Mouse (Mus musculus) embryonic facial prominence, embryonic 12.5 days (tissue): ENCODE results near the gene Taf5l. TPM values are rescaled to one million over a fixed set of nuclear protein-coding genes. Genes with fewer than 3 reads are reported as not detected.

Source experiments
- ATAC-seq: fragments of 200-750 bp; cut with Nextera tagmentation; 2 replicates; pipeline ENCODE4 v1.8.0; 2017; ENCODE audit not compliant: insufficient number of reproducible peaks, insufficient read depth, low FRiP score, low TSS enrichment
- H3K27ac ChIP-seq: fragments of 300-500 bp; sonication (generic); 2 replicates; pipeline ENCODE4 v1.5.1; 2016; ENCODE audit warnings: mild to moderate bottlenecking
- H3K27me3 ChIP-seq: fragments of 300-500 bp; sonication (generic); 2 replicates; pipeline ENCODE4 v1.6.1; 2016; ENCODE audit warnings: mild to moderate bottlenecking, moderate library complexity
- H3K36me3 ChIP-seq: fragments of 300-500 bp; sonication (generic); 2 replicates; pipeline ENCODE4 v1.6.1; 2016; ENCODE audit warnings: mild to moderate bottlenecking
- H3K4me1 ChIP-seq: fragments of 300-500 bp; sonication (generic); 2 replicates; pipeline ENCODE4 v1.6.1; 2016
- H3K4me2 ChIP-seq: fragments of 300-500 bp; sonication (generic); replicated peaks from 2 replicates; pipeline ENCODE4 v1.6.1; 2016; ENCODE audit warnings: mild to moderate bottlenecking, moderate library complexity
- H3K4me3 ChIP-seq: fragments of 300-500 bp; sonication (generic); 2 replicates; pipeline ENCODE4 v1.5.1; 2016; ENCODE audit warnings: mild to moderate bottlenecking
- H3K9ac ChIP-seq: fragments of 300-500 bp; sonication (generic); 2 replicates; pipeline ENCODE4 v1.6.1; 2016; ENCODE audit warnings: mild to moderate bottlenecking, moderate library complexity
- H3K9me3 ChIP-seq: fragments of 300-500 bp; sonication (generic); 2 replicates; pipeline ENCODE4 v1.6.1; 2016; ENCODE audit warnings: mild to moderate bottlenecking, moderate library complexity
- WGBS: fragments of 180-500 bp; shearing (Covaris S2); methylation state at CpG from one replicate; pipeline ENCODE4 v1.1.7; 2016; 5-methylcytosine and 5-hydroxymethylcytosine counted together
- polyA plus RNA-seq: library from polyadenylated mRNA; unstranded; fragments of >200 nt; fragmentation: Nextera tagmentation; extraction: Ambion mirVana; gene quantifications from 2 replicates; pipeline ENCODE4 v1.2.1, GENCODE M21; 2016

The Taf5l gene
- polyA plus RNA-seq, 1 experiment from 2014 or later = 47.5 TPM

GRCm38 (mm10) chr8:124007829-124008228 lies 13.4 kb downstream of the Taf5l start:
- no peak for ATAC-seq
- Histone ChIP-seq H3K9ac (no peak overlapping the region), H3K27me3 (no peaks in the 10 kb centered on the region), H3K27ac (no peak overlapping the region), H3K4me2 (no peak overlapping the region), H3K36me3 (peaks cover 69% of the 10 kb centered on the region), H3K4me3 (no peak overlapping the region), H3K9me3 (no peaks in the 10 kb centered on the region), H3K4me1 (no peaks in the 10 kb centered on the region)
- WGBS = 93% methylated on average over 6 of the region's 6 CpGs

GRCm38 (mm10) chr8:124002546-124003108 lies 18.6 kb downstream of the Taf5l start:
- WGBS = 88% methylated on average over 10 of the region's 10 CpGs

GRCm38 (mm10) chr8:123999568-123999967 lies 21.6 kb downstream of the Taf5l start:
- H3K4me3 ChIP-seq = no peak overlapping the region
- H3K36me3 ChIP-seq = peaks cover 67% of the 10 kb centered on the region
- H3K9ac ChIP-seq = no peak overlapping the region
- no peaks in the 10 kb centered on the region for H3K27me3 ChIP-seq
- H3K4me2 ChIP-seq = no peak overlapping the region
- no peaks in the 10 kb centered on the region for H3K4me1 ChIP-seq
- WGBS = 88% methylated on average over 2 of the region's 2 CpGs
- ATAC-seq = no peak
- H3K27ac ChIP-seq = no peak overlapping the region
- H3K9me3 ChIP-seq = no peaks in the 10 kb centered on the region

More at GRCm38 (mm10) chr8:124002546-124003108, 18.6 kb downstream of the Taf5l start:
- no peak for ATAC-seq
- H3K27me3 ChIP-seq = no peaks in the 10 kb centered on the region
- no peak overlapping the region for H3K4me3 ChIP-seq
- no peak overlapping the region for H3K4me2 ChIP-seq
- no peak overlapping the region for H3K9ac ChIP-seq
- no peak overlapping the region for H3K27ac ChIP-seq
- no peaks in the 10 kb centered on the region for H3K9me3 ChIP-seq
- H3K4me1 ChIP-seq = no peaks in the 10 kb centered on the region
- peaks cover 75% of the 10 kb centered on the region for H3K36me3 ChIP-seq

- no peak for ATAC-seq
- Histone ChIP-seq H3K9ac (no peak overlapping the region), H3K36me3 (peaks cover 29% of the 10 kb centered on the region), H3K27ac (0 out of 2 replicates have a peak overlapping the region, but pooled peaks have one; percentile 11), H3K4me2 (no peak overlapping the region), H3K4me1 (no peaks in the 10 kb centered on the region), H3K4me3 (no peak overlapping the region), H3K9me3 (no peaks in the 10 kb centered on the region), H3K27me3 (no peaks in the 10 kb centered on the region)
- 84% methylated on average over 3 of the region's 3 CpGs for WGBS
These were observed 27.2 kb downstream of the Taf5l start for GRCm38 (mm10) chr8:123993997-123994396.

- H3K4me3 ChIP-seq = no peak overlapping the region
- no peaks in the 10 kb centered on the region for H3K27me3 ChIP-seq
- H3K27ac ChIP-seq = no peak overlapping the region
- no peak overlapping the region for H3K9ac ChIP-seq
- H3K4me2 ChIP-seq = no peak overlapping the region
- WGBS = 87% methylated on average over 5 of the region's 5 CpGs
- no peak for ATAC-seq
- H3K9me3 ChIP-seq = no peaks in the 10 kb centered on the region
- H3K36me3 ChIP-seq = peaks cover 29% of the 10 kb centered on the region
- H3K4me1 ChIP-seq = no peaks in the 10 kb centered on the region
These were observed 27.6 kb downstream of the Taf5l start for GRCm38 (mm10) chr8:123993597-123993996.

GRCm38 (mm10) chr8:123992587-123992986 lies 28.6 kb downstream of the Taf5l start:
- Histone ChIP-seq H3K4me3 (no peak overlapping the region), H3K9ac (no peak overlapping the region), H3K4me1 (no peaks in the 10 kb centered on the region), H3K4me2 (no peak overlapping the region), H3K27ac (no peak overlapping the region), H3K27me3 (no peaks in the 10 kb centered on the region), H3K36me3 (peaks cover 25% of the 10 kb centered on the region), H3K9me3 (no peaks in the 10 kb centered on the region)
- 84% methylated on average over 8 of the region's 8 CpGs for WGBS
- ATAC-seq = no peak

GRCm38 (mm10) chr8:123990277-123991049 lies 30.7 kb downstream of the Taf5l start:
- no peak overlapping the region for H3K4me3 ChIP-seq
- no peaks in the 10 kb centered on the region for H3K9me3 ChIP-seq
- H3K27ac ChIP-seq = no peak overlapping the region
- H3K4me1 ChIP-seq = no peaks in the 10 kb centered on the region
- H3K4me2 ChIP-seq = no peak overlapping the region
- no peak for ATAC-seq
- no peaks in the 10 kb centered on the region for H3K27me3 ChIP-seq
- 91% methylated on average over 13 of the region's 13 CpGs for WGBS
- H3K9ac ChIP-seq = no peak overlapping the region
- H3K36me3 ChIP-seq = peaks cover 11% of the 10 kb centered on the region; the same call in 1 of the 2 replicates

GRCm38 (mm10) chr8:123989128-123989527 lies 32.1 kb downstream of the Taf5l start:
- H3K4me2 ChIP-seq = no peak overlapping the region
- H3K27ac ChIP-seq = no peak overlapping the region
- no peaks in the 10 kb centered on the region for H3K4me1 ChIP-seq
- H3K27me3 ChIP-seq = no peaks in the 10 kb centered on the region
- 72% methylated on average over 7 of the region's 7 CpGs for WGBS
- ATAC-seq = no peak
- H3K9ac ChIP-seq = no peak overlapping the region
- H3K4me3 ChIP-seq = no peak overlapping the region
- H3K36me3 ChIP-seq = 0 out of 2 replicates have a peak, but pooled peaks cover under 1% of the 10 kb centered on the region
- no peaks in the 10 kb centered on the region for H3K9me3 ChIP-seq

GRCm38 (mm10) chr8:123988605-123989038 lies 32.6 kb downstream of the Taf5l start:
- 58% methylated on average over 6 of the region's 6 CpGs for WGBS
- no peaks in the 10 kb centered on the region for H3K9me3 ChIP-seq

GRCm38 (mm10) chr8:123982826-123983400 lies 38.3 kb downstream of the Taf5l start, which contains the start of gene Abcb10:
Gene Abcb10 (minus strand): TSS chr8:123983122.
- H3K9me3 ChIP-seq = no peaks in the 10 kb centered on the region
- peaks cover 8% of the 10 kb centered on the region; the same call in 1 of the 2 replicates for H3K4me1 ChIP-seq
- peak within 1 kb of the TSS; percentile 76 for H3K4me3 ChIP-seq
- H3K4me2 ChIP-seq = peak within 1 kb of the TSS; percentile 92
- H3K36me3 ChIP-seq = no peaks in the 10 kb centered on the region
- peak within 1 kb of the TSS; percentile 83 for H3K27ac ChIP-seq
- peak within 1 kb of the TSS; percentile 82 for H3K9ac ChIP-seq
- peak; percentile 92 for ATAC-seq
- H3K27me3 ChIP-seq = no peaks in the 10 kb centered on the region
- under 1% methylated on average over 54 of the region's 56 CpGs for WGBS

More at GRCm38 (mm10) chr8:123988605-123989038, 32.6 kb downstream of the Taf5l start:
- no peak for ATAC-seq
- no peaks in the 10 kb centered on the region for H3K27me3 ChIP-seq
- H3K4me1 ChIP-seq = no peaks in the 10 kb centered on the region
- H3K4me3 ChIP-seq = no peak overlapping the region
- no peak overlapping the region for H3K27ac ChIP-seq
- no peak overlapping the region for H3K4me2 ChIP-seq
- H3K36me3 ChIP-seq = no peaks in the 10 kb centered on the region
- no peak overlapping the region for H3K9ac ChIP-seq

- H3K4me3 ChIP-seq = peak overlapping the region; percentile 76
- peak; percentile 7; the same call in 1 of the 2 replicates for ATAC-seq
- WGBS = under 1% methylated on average over 48 of the region's 48 CpGs
- peak overlapping the region; percentile 83 for H3K27ac ChIP-seq
- no peaks in the 10 kb centered on the region for H3K9me3 ChIP-seq
- peaks cover 8% of the 10 kb centered on the region; the same call in 1 of the 2 replicates for H3K4me1 ChIP-seq
- no peaks in the 10 kb centered on the region for H3K27me3 ChIP-seq
- H3K36me3 ChIP-seq = no peaks in the 10 kb centered on the region
- H3K4me2 ChIP-seq = peak overlapping the region; percentile 92
- peak overlapping the region; percentile 82 for H3K9ac ChIP-seq
These were observed 38.9 kb downstream of the Taf5l start for GRCm38 (mm10) chr8:123982291-123982793.
